Mouse (Mus musculus): ENCODE results near the gene Cul5. TPM values are rescaled to one million over a fixed set of nuclear protein-coding genes. Genes with fewer than 3 reads are reported as not detected.

Cul5 gene
- polyA plus RNA-seq, 2 experiments: 3.8 to 12.8 TPM

DNA sequence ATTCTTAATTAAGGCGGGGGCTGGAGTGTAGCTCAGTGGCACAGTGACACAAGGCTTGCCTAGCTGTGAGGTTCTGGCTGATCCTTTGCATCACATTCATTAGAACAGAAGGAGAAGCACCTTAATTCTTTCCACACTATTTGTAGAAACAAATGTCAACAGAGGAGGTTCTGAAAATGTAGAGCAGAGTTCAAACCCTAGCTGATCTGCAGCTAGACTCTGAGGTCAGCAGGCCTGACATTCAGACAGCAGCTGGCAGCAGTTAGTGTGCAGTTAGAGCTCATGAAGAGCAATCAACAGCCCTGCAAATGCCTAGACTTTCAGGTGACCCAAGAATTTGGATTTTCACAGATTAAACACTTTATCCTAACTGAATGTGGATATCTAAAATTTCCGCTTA is 68.3 kb downstream of the Cul5 start:
- no peak for TF ChIP-seq EP300 (IDR thresholded peaks at IDR 0.05; ENCODE audit: low read depth)
- no peak for TF ChIP-seq CTCF (IDR thresholded peaks at IDR 0.05; ENCODE audit: low read depth)
- no peaks in the 10 kb centered on the region for H3K27me3 ChIP-seq (ENCODE audit: control insufficient read depth, insufficient read depth, low read length)
- H3K9me3 ChIP-seq (ENCODE audit: control insufficient read depth, low read length): no peaks in the 10 kb centered on the region
- H3K27ac ChIP-seq: no peak overlapping the region
- DNase-seq (ENCODE audit: low read depth in 3 of 3, low spot score in 3 of 3) (no peak), ATAC-seq (ENCODE audit: insufficient read depth) (peak; percentile 42; the same call in 1 of the 2 replicates)
- WGBS (ENCODE audit: insufficient replicate concordance): 78% methylated on average over 2 of the region's 2 CpGs
- no peaks in the 10 kb centered on the region for H3K36me3 ChIP-seq (replicated peaks; ENCODE audit: control insufficient read depth, insufficient read depth, low read depth)
- peaks cover 0 to 9% of the 10 kb centered on the region in 2 experiments; a peak in 2 of 4 replicates for H3K4me1 ChIP-seq (replicated peaks; ENCODE audit: control insufficient read depth in 2 of 2, insufficient read depth in 2 of 2, low read length in 1 of 2)
- H3K4me3 ChIP-seq (ENCODE audit: insufficient read depth in 1 of 2, low read depth in 2 of 2, low read length in 2 of 2): no peak overlapping the region
- H3K4me2 ChIP-seq (ENCODE audit: low read depth): no peak overlapping the region
- H3K9ac ChIP-seq (replicated peaks): no peak overlapping the region

DNA sequence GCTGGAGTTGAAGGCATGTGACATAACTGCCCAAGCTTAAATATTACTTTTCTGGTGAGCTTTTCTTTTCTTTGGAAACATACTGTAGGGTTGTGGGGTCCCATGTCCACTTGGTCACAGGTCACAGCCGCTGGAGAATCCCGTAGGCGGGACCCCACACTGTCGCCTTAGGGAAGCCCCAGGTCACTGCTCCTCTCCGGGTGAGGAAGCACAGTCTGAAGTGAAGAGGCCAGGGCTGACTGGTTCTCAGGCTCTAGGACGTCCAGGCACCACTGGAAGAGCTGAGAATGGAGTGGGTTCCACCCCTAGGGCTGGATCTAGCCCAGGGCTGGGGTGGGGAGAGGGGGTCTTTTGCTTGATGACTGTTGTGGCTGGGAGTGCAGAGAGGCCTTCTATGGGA is 71.2 kb downstream of the Cul5 start:
- 72% methylated on average over 6 of the region's 6 CpGs for WGBS (ENCODE audit: insufficient replicate concordance)
- DNase-seq (ENCODE audit: low read depth in 3 of 3, low spot score in 3 of 3) (no peak), ATAC-seq (ENCODE audit: insufficient read depth) (no peak)
- H3K4me2 ChIP-seq (ENCODE audit: low read depth): no peak overlapping the region
- peaks cover 0 to 7% of the 10 kb centered on the region in 2 experiments; a peak in 2 of 4 replicates for H3K4me1 ChIP-seq (replicated peaks; ENCODE audit: control insufficient read depth in 2 of 2, insufficient read depth in 2 of 2, low read length in 1 of 2)
- H3K4me3 ChIP-seq (ENCODE audit: insufficient read depth in 1 of 2, low read depth in 2 of 2, low read length in 2 of 2): no peak overlapping the region
- H3K9ac ChIP-seq (replicated peaks): no peak overlapping the region
- no peaks in the 10 kb centered on the region for H3K9me3 ChIP-seq (ENCODE audit: control insufficient read depth, low read length)
- no peaks in the 10 kb centered on the region for H3K36me3 ChIP-seq (replicated peaks; ENCODE audit: control insufficient read depth, insufficient read depth, low read depth)
- TF ChIP-seq CTCF (IDR thresholded peaks at IDR 0.05; ENCODE audit: low read depth) (no peak), EP300 (IDR thresholded peaks at IDR 0.05; ENCODE audit: low read depth) (no peak)
- H3K27ac ChIP-seq: no peak overlapping the region
- no peaks in the 10 kb centered on the region for H3K27me3 ChIP-seq (ENCODE audit: control insufficient read depth, insufficient read depth, low read length)

DNA sequence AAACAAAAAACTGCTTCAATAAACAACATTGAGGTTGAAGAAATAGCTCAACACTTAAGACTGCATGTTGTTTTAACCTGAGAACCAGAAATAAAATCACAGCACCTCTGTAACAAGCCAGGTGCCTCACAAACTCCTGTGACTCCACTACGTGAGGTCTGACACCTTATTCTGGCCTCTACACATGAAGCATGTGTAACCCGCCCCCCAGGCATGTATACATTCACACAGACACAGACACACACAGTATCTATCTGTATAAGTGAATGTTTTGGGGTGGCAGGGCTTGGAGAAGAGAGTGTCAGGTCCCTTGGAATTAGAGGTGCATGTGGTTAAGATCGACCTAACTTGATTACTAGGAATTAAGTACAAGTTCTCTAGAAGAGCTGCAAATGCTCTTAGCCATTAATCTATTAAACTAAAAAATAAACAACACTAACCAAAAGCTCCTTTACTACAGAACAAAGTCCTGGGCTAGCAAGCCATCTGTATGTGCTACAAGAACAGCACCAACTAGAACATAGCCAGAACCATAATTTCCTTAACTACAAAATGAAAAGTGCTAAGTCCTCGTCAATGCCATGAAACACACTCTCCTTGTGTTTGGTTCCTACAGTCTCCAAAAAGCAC is 72.7 kb downstream of the Cul5 start:
- DNase-seq (ENCODE audit: low read depth in 3 of 3, low spot score in 3 of 3) (no peak), ATAC-seq (ENCODE audit: insufficient read depth) (no peak)
- Histone ChIP-seq H3K4me2 (ENCODE audit: low read depth) (no peak overlapping the region), H3K9ac (replicated peaks) (no peak overlapping the region), H3K4me1 (replicated peaks; ENCODE audit: control insufficient read depth in 2 of 2, insufficient read depth in 2 of 2, low read length in 1 of 2) (no peaks in the 10 kb centered on the region), H3K36me3 (replicated peaks; ENCODE audit: control insufficient read depth, insufficient read depth, low read depth) (peaks cover 4% of the 10 kb centered on the region; the same call in 1 of the 2 replicates), H3K4me3 (ENCODE audit: insufficient read depth in 1 of 2, low read depth in 2 of 2, low read length in 2 of 2) (no peak overlapping the region), H3K9me3 (ENCODE audit: control insufficient read depth, low read length) (no peaks in the 10 kb centered on the region), H3K27ac (no peak overlapping the region), H3K27me3 (ENCODE audit: control insufficient read depth, insufficient read depth, low read length) (no peaks in the 10 kb centered on the region)
- 71% methylated on average over 4 of the region's 4 CpGs for WGBS (ENCODE audit: insufficient replicate concordance)
- no peak for TF ChIP-seq CTCF (IDR thresholded peaks at IDR 0.05; ENCODE audit: low read depth)
- no peak for TF ChIP-seq EP300 (IDR thresholded peaks at IDR 0.05; ENCODE audit: low read depth)

DNA sequence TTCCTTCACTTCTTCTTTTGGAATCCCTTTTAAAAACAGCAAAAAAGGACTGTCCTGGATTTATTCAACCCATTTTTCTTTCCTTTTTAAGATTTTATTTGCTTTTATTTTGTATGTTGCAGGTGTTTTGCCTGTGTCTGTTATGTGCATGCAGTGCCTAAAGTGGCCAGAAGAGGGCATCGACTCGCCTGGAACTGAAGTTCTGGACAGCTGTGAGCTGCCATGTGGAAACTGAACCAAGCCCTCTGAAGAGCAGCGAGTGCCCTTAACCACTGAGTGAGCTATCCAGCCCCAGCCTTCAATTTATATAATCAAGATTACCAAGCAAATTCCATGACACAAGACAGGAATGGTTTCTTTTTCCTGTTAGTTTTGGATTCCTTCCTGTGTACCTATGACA is 75.0 kb downstream of the Cul5 start:
- 0 out of 2 replicates have a peak, but pooled peaks have one; percentile 31 for ATAC-seq (ENCODE audit: insufficient read depth)
- H3K36me3 ChIP-seq (replicated peaks; ENCODE audit: control insufficient read depth, insufficient read depth, low read depth): peaks cover 4% of the 10 kb centered on the region
- DNase-seq (ENCODE audit: low read depth in 3 of 3, low spot score in 3 of 3): peak; percentile 28 to 47 (median 47)
- no peaks in the 10 kb centered on the region for H3K9me3 ChIP-seq (ENCODE audit: control insufficient read depth, low read length)
- H3K9ac ChIP-seq (replicated peaks): no peak overlapping the region
- H3K27me3 ChIP-seq (ENCODE audit: control insufficient read depth, insufficient read depth, low read length): no peaks in the 10 kb centered on the region
- H3K4me3 ChIP-seq (ENCODE audit: insufficient read depth in 1 of 2, low read depth in 2 of 2, low read length in 2 of 2): no peak overlapping the region
- WGBS (ENCODE audit: insufficient replicate concordance): 3% methylated on average over 3 of the region's 3 CpGs
- H3K4me2 ChIP-seq (ENCODE audit: low read depth): no peak overlapping the region
- H3K27ac ChIP-seq: no peak overlapping the region
- no peaks in the 10 kb centered on the region for H3K4me1 ChIP-seq (replicated peaks; ENCODE audit: control insufficient read depth in 2 of 2, insufficient read depth in 2 of 2, low read length in 1 of 2)
- TF ChIP-seq EP300 (IDR thresholded peaks at IDR 0.05; ENCODE audit: low read depth) (no peak), CTCF (IDR thresholded peaks at IDR 0.05; ENCODE audit: low read depth) (peak; percentile 92)

DNA sequence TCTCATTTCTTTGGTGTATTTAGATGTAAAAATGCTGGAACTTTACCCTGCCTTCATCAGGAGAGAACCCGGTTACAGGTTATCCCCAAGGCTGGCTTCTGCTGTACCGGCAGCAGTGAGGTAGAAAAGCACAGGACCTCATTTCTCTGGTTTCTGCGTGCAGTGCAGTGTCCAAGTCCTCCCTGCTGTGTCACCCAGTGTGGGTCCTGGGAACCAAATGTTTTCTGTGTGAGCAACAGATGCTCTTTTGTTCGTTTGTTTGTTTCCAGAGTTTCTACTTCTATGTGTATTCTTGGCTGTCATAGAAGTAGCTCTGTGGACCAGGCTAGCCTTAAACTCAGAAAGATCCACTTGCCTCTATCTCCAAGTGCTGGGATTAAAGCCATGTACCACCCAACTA is 87.9 kb downstream of the Cul5 start:
- no peak for ATAC-seq (ENCODE audit: insufficient read depth)
- no peak overlapping the region for H3K27ac ChIP-seq
- no peaks in the 10 kb centered on the region for H3K9me3 ChIP-seq (ENCODE audit: control insufficient read depth, low read length)
- H3K36me3 ChIP-seq (replicated peaks; ENCODE audit: control insufficient read depth, insufficient read depth, low read depth): peaks cover 9% of the 10 kb centered on the region
- no peaks in the 10 kb centered on the region for H3K27me3 ChIP-seq (ENCODE audit: control insufficient read depth, insufficient read depth, low read length)
- TF ChIP-seq CTCF (IDR thresholded peaks at IDR 0.05; ENCODE audit: low read depth) (no peak), EP300 (IDR thresholded peaks at IDR 0.05; ENCODE audit: low read depth) (no peak)
- no peak overlapping the region for H3K9ac ChIP-seq (replicated peaks)
- H3K4me3 ChIP-seq (ENCODE audit: insufficient read depth in 1 of 2, low read depth in 2 of 2, low read length in 2 of 2): no peak overlapping the region
- no peak for DNase-seq (ENCODE audit: low read depth in 3 of 3, low spot score in 3 of 3)
- H3K4me2 ChIP-seq (ENCODE audit: low read depth): no peak overlapping the region
- no peaks in the 10 kb centered on the region for H3K4me1 ChIP-seq (replicated peaks; ENCODE audit: control insufficient read depth in 2 of 2, insufficient read depth in 2 of 2, low read length in 1 of 2)
- 84% methylated on average over 4 of the region's 4 CpGs for WGBS (ENCODE audit: insufficient replicate concordance)

Measured in liver, embryonic 14.5 days (tissue).